Mouse (Mus musculus) small intestine, adult 2 months (tissue): ENCODE data around the gene Rft1.

Source experiments
- CTCF ChIP-seq: fragments of 200-500 bp; IDR thresholded peaks from 2 replicates; pipeline ENCODE4 v1.5.1; 2012; ENCODE audit warnings: low read depth, mild to moderate bottlenecking, control low read depth, inconsistent platforms, low read length, moderate library complexity, mixed read lengths; ENCODE audit not compliant: insufficient replicate concordance, insufficient read length; ENCODE audit errors: extremely low read depth
- POLR2A ChIP-seq: fragments of 200-500 bp; IDR thresholded peaks from 2 replicates; pipeline ENCODE4 v1.6.1; 2012; ENCODE audit warnings: low read depth, mild to moderate bottlenecking, control low read depth, inconsistent platforms, low read length, moderate library complexity

GRCm38 (mm10) chr14:30609499-30609898, 44.7 kb upstream of the Rft1 start:
- TF ChIP-seq CTCF = no peak
- TF ChIP-seq POLR2A = no peak
